Mouse (Mus musculus): Measurements from ENCODE around the gene Ube2c. TPM values are rescaled to one million over a fixed set of nuclear protein-coding genes. Genes with fewer than 3 reads are reported as not detected.

The Ube2c gene
- polyA plus RNA-seq, 1 experiment = 91.2 TPM

- 75% methylated on average over 10 of the region's 10 CpGs for WGBS
- no peak overlapping the region for H3K4me3 ChIP-seq (ENCODE audit: low read depth, low read length)
- H3K4me1 ChIP-seq (ENCODE audit: control insufficient read depth, insufficient read depth, insufficient read length, low read length) = peaks cover 7% of the 10 kb centered on the region; the same call in 1 of the 2 replicates
- TF ChIP-seq CTCF (IDR thresholded peaks at IDR 0.05; ENCODE audit: extremely low read depth, insufficient read length, insufficient replicate concordance, low read depth, low read length) = no peak
- TF ChIP-seq POLR2A (IDR thresholded peaks at IDR 0.05; ENCODE audit: low read depth, low read length) = no peak
- H3K27me3 ChIP-seq (ENCODE audit: control insufficient read depth, insufficient read depth, low read length) = no peaks in the 10 kb centered on the region
- no peak overlapping the region for H3K27ac ChIP-seq (ENCODE audit: insufficient read depth, low read depth, low read length)
- H3K36me3 ChIP-seq (ENCODE audit: control insufficient read depth, insufficient read depth, low read length) = peaks cover 20% of the 10 kb centered on the region
These were observed 18.1 kb downstream of the Ube2c start for GRCm38 (mm10) chr2:164787779-164788178.

- Histone ChIP-seq H3K36me3 (ENCODE audit: control insufficient read depth, insufficient read depth, low read length) (peaks cover 25% of the 10 kb centered on the region), H3K27me3 (ENCODE audit: control insufficient read depth, insufficient read depth, low read length) (no peaks in the 10 kb centered on the region), H3K4me1 (ENCODE audit: control insufficient read depth, insufficient read depth, insufficient read length, low read length) (peaks cover 7% of the 10 kb centered on the region; the same call in 1 of the 2 replicates), H3K4me3 (ENCODE audit: low read depth, low read length) (no peak overlapping the region), H3K27ac (ENCODE audit: insufficient read depth, low read depth, low read length) (no peak overlapping the region)
- no peak for TF ChIP-seq POLR2A (IDR thresholded peaks at IDR 0.05; ENCODE audit: low read depth, low read length)
- no peak for TF ChIP-seq CTCF (IDR thresholded peaks at IDR 0.05; ENCODE audit: extremely low read depth, insufficient read length, insufficient replicate concordance, low read depth, low read length)
- WGBS = 80% methylated on average over 4 of the region's 4 CpGs
These were observed 18.7 kb downstream of the Ube2c start for GRCm38 (mm10) chr2:164788411-164788810.

DNA sequence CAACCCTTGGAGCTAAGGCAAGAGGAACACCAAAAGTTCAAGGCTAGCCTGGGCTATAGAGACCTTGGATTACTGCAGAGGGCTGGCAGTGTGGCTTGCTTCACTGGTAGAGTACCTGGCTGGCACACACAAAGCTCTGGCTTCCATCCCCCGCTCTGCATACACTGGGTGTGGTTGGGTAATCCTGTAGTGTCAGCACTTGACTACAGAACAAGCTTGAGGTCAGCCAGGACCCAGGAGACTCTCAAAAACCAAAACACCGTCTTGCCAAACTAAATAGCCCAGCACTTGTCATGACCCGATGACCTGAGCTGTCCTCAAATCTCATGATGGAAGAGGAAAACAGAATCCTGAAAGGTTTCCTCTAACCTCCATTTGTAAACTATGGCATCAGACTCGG lies 20.8 kb downstream of the Ube2c start:
- WGBS = 64% methylated on average over 4 of the region's 4 CpGs
- Histone ChIP-seq H3K4me3 (ENCODE audit: low read depth, low read length) (no peak overlapping the region), H3K27ac (ENCODE audit: insufficient read depth, low read depth, low read length) (no peak overlapping the region), H3K27me3 (ENCODE audit: control insufficient read depth, insufficient read depth, low read length) (no peaks in the 10 kb centered on the region), H3K36me3 (ENCODE audit: control insufficient read depth, insufficient read depth, low read length) (peaks cover 39% of the 10 kb centered on the region), H3K4me1 (ENCODE audit: control insufficient read depth, insufficient read depth, insufficient read length, low read length) (peaks cover 4% of the 10 kb centered on the region; the same call in 1 of the 2 replicates)
- TF ChIP-seq POLR2A (IDR thresholded peaks at IDR 0.05; ENCODE audit: low read depth, low read length) = no peak

GRCm38 (mm10) chr2:164791841-164792261 lies 22.2 kb downstream of the Ube2c start:
- H3K27ac ChIP-seq (ENCODE audit: insufficient read depth, low read depth, low read length) = no peak overlapping the region
- TF ChIP-seq CTCF (IDR thresholded peaks at IDR 0.05; ENCODE audit: extremely low read depth, insufficient read length, insufficient replicate concordance, low read depth, low read length) = no peak
- TF ChIP-seq POLR2A (IDR thresholded peaks at IDR 0.05; ENCODE audit: low read depth, low read length) = no peak
- WGBS = 87% methylated on average over 18 of the region's 18 CpGs
- H3K4me3 ChIP-seq (ENCODE audit: low read depth, low read length) = no peak overlapping the region
- peaks cover 52% of the 10 kb centered on the region for H3K36me3 ChIP-seq (ENCODE audit: control insufficient read depth, insufficient read depth, low read length)
- H3K4me1 ChIP-seq (ENCODE audit: control insufficient read depth, insufficient read depth, insufficient read length, low read length) = no peaks in the 10 kb centered on the region
- no peaks in the 10 kb centered on the region for H3K27me3 ChIP-seq (ENCODE audit: control insufficient read depth, insufficient read depth, low read length)

- Histone ChIP-seq H3K36me3 (ENCODE audit: control insufficient read depth, insufficient read depth, low read length) (peaks cover 57% of the 10 kb centered on the region), H3K4me1 (ENCODE audit: control insufficient read depth, insufficient read depth, insufficient read length, low read length) (no peaks in the 10 kb centered on the region)
These were observed 22.9 kb downstream of the Ube2c start for GRCm38 (mm10) chr2:164792400-164793190.

DNA sequence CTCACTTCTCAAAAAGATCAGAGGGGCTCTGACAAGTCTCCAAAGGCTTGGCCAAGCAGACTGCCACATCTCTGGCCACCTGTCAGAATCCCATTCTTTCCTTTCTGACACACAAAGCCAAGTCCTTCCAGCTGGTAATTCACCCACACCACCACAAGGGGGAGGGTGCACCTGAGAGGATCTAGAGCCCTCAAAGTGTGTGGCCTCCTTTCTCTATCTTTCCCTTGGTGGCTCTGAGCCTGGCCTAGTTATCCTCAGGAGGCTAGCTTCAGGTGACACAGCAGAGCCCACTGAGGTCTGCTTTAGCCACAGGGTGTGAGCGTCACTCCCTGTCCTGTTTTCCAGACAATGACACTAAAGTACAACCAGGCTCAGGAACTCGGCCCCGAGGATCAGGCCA lies 23.5 kb downstream of the Ube2c start:
- 74% methylated on average over 3 of the region's 3 CpGs for WGBS
- peaks cover 61% of the 10 kb centered on the region for H3K36me3 ChIP-seq (ENCODE audit: control insufficient read depth, insufficient read depth, low read length)
- no peak overlapping the region for H3K4me3 ChIP-seq (ENCODE audit: low read depth, low read length)
- H3K4me1 ChIP-seq (ENCODE audit: control insufficient read depth, insufficient read depth, insufficient read length, low read length) = no peaks in the 10 kb centered on the region
- H3K27me3 ChIP-seq (ENCODE audit: control insufficient read depth, insufficient read depth, low read length) = no peaks in the 10 kb centered on the region
- no peak overlapping the region for H3K27ac ChIP-seq (ENCODE audit: insufficient read depth, low read depth, low read length)
- TF ChIP-seq CTCF (IDR thresholded peaks at IDR 0.05; ENCODE audit: extremely low read depth, insufficient read length, insufficient replicate concordance, low read depth, low read length) (peak; percentile 66; the same call in 1 of the 2 replicates), POLR2A (IDR thresholded peaks at IDR 0.05; ENCODE audit: low read depth, low read length) (no peak)

More at GRCm38 (mm10) chr2:164792400-164793190, 22.9 kb downstream of the Ube2c start:
- TF ChIP-seq POLR2A (IDR thresholded peaks at IDR 0.05; ENCODE audit: low read depth, low read length) (no peak), CTCF (IDR thresholded peaks at IDR 0.05; ENCODE audit: extremely low read depth, insufficient read length, insufficient replicate concordance, low read depth, low read length) (peak; percentile 5; the same call in 1 of the 2 replicates)
- H3K4me3 ChIP-seq (ENCODE audit: low read depth, low read length) = no peak overlapping the region
- H3K27ac ChIP-seq (ENCODE audit: insufficient read depth, low read depth, low read length) = no peak overlapping the region
- 87% methylated on average over 12 of the region's 12 CpGs for WGBS
- no peaks in the 10 kb centered on the region for H3K27me3 ChIP-seq (ENCODE audit: control insufficient read depth, insufficient read depth, low read length)

DNA sequence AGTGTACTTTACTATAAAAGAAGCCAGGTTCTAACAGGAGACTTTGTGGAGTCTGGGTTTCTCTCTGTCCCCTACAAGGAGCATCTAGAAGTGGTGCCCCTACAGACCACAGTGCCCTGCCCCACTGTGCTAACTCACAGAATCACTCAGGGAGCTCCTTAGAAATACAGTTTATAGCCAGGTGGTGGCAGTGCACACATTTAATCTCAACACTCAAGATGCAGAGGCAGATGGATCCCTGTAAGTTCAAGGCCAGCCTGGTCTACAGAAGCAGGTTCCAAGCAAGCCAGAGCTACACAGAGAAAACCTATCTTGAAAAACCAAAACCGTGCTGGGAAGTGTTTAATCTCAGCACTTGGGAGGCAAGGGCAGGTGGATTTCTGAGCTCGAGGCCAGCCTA lies 24.1 kb downstream of the Ube2c start:
- 93% methylated on average over 2 of the region's 2 CpGs for WGBS
- no peak for TF ChIP-seq POLR2A (IDR thresholded peaks at IDR 0.05; ENCODE audit: low read depth, low read length)
- TF ChIP-seq CTCF (IDR thresholded peaks at IDR 0.05; ENCODE audit: extremely low read depth, insufficient read length, insufficient replicate concordance, low read depth, low read length) = no peak
- H3K36me3 ChIP-seq (ENCODE audit: control insufficient read depth, insufficient read depth, low read length) = peaks cover 62% of the 10 kb centered on the region

More for the DNA sequence above, 24.1 kb downstream of the Ube2c start:
- H3K27me3 ChIP-seq (ENCODE audit: control insufficient read depth, insufficient read depth, low read length) = no peaks in the 10 kb centered on the region
- H3K4me3 ChIP-seq (ENCODE audit: low read depth, low read length) = no peak overlapping the region
- no peak overlapping the region for H3K27ac ChIP-seq (ENCODE audit: insufficient read depth, low read depth, low read length)
- H3K4me1 ChIP-seq (ENCODE audit: control insufficient read depth, insufficient read depth, insufficient read length, low read length) = no peaks in the 10 kb centered on the region

Measured in small intestine, adult 2 months (tissue).